Mouse (Mus musculus): Measurements from ENCODE around the gene Dis3l2. TPM values are rescaled to one million over a fixed set of nuclear protein-coding genes. Genes with fewer than 3 reads are reported as not detected.

Dis3l2 gene
- polyA plus RNA-seq, 1 experiment from 2014 or later: 25.0 TPM

GRCm38 (mm10) chr1:87098358-87098975 is 394.9 kb downstream of the Dis3l2 start:
- Histone ChIP-seq H3K36me3 (no peaks in the 10 kb centered on the region), H3K4me2 (peak overlapping the region; percentile 27; the same call in 1 of the 2 replicates), H3K9me3 (no peaks in the 10 kb centered on the region), H3K4me3 (peak overlapping the region; percentile 10; the same call in 1 of the 2 replicates), H3K4me1 (0 out of 2 replicates have a peak, but pooled peaks cover 6% of the 10 kb centered on the region), H3K27ac (no peak overlapping the region), H3K27me3 (0 out of 2 replicates have a peak, but pooled peaks cover 13% of the 10 kb centered on the region), H3K9ac (no peak overlapping the region)
- WGBS: 15% methylated on average over 30 of the region's 30 CpGs
- ATAC-seq (ENCODE audit: insufficient number of reproducible peaks, low FRiP score, low TSS enrichment, low read depth): peak; percentile 38; the same call in 1 of the 2 replicates

Other genes with a start within 250 kb of the Dis3l2 start
- 1,783 and 2,088 TPM in 2 replicates for gene Ptma, start 177.1 kb upstream of the Dis3l2 start, polyA plus RNA-seq (2015; fragmentation: Nextera tagmentation; extraction: Ambion mirVana)
- gene Pde6d, start 121.2 kb upstream of the Dis3l2 start, polyA plus RNA-seq (2015; fragmentation: Nextera tagmentation; extraction: Ambion mirVana): 65.5 and 66.5 TPM in 2 replicates
- 36.0 and 36.6 TPM in 2 replicates for gene Cops7b, start 120.9 kb upstream of the Dis3l2 start, polyA plus RNA-seq (2015; fragmentation: Nextera tagmentation; extraction: Ambion mirVana)
- 8.6 and 9.5 TPM in 2 replicates for gene Nppc, start 33.2 kb upstream of the Dis3l2 start, polyA plus RNA-seq (2015; fragmentation: Nextera tagmentation; extraction: Ambion mirVana)

Measured in limb, embryonic 15.5 days (tissue).